Comparison of ENCODE assay signal across 8 mouse cellular contexts in genomic region chr9:105642460-105643371, GRCm38 (mm10). TPM values are rescaled to one million over a fixed set of nuclear protein-coding genes. Genes with fewer than 3 reads are reported as not detected.
DNase-seq lines count a peak whose midpoint lies in the region; ATAC-seq and TF ChIP-seq lines count a peak whose summit lies in the region.

TSS of gene Pik3r4 (plus strand) at chr9:105642978.

- peak; percentile 93 for ATAC-seq in forebrain, embryonic 12.5 days (ENCODE audit: low FRiP score)
- ATAC-seq in heart, postnatal 0 days (ENCODE audit: insufficient read depth, low read depth): peak; percentile 90
- peak; percentile 83 for ATAC-seq in liver, embryonic 16.5 days (ENCODE audit: low read depth)
- ATAC-seq in neural tube, embryonic 13.5 days (ENCODE audit: low read depth): peak; percentile 90

- no peak for TF ChIP-seq CTCF in E14TG2a.4 (conservative IDR thresholded peaks at IDR 0.05; ENCODE audit: low read length)
- TF ChIP-seq CTCF in heart, postnatal 0 days (IDR thresholded peaks at IDR 0.05; ENCODE audit: low read depth): no peak
- TF ChIP-seq CTCF in testis, adult 2 months (IDR thresholded peaks at IDR 0.05; ENCODE audit: control insufficient read depth, insufficient read depth, insufficient replicate concordance, low read depth, low read length): no peak

- H3K4me3 ChIP-seq in E14TG2a.4 (replicated peaks; ENCODE audit: low read length): peak within 1 kb of the TSS; percentile 91
- H3K4me3 ChIP-seq in forebrain, embryonic 12.5 days (replicated peaks): peak within 1 kb of the TSS; percentile 82
- H3K4me3 ChIP-seq in heart, postnatal 0 days (ENCODE audit: low read depth, low read length): peak within 1 kb of the TSS; percentile 91
- peak within 1 kb of the TSS; percentile 86 for H3K4me3 ChIP-seq in liver, embryonic 16.5 days (ENCODE audit: low read depth, low read length)
- peak within 1 kb of the TSS; percentile 65 for H3K4me3 ChIP-seq in neural tube, embryonic 13.5 days
- H3K4me3 ChIP-seq in testis, adult 2 months (ENCODE audit: control insufficient read depth, low read depth, low read length): peak within 1 kb of the TSS; percentile 96

- no peaks in the 10 kb centered on the region for H3K9me3 ChIP-seq in E14TG2a.4 (ENCODE audit: low read length)
- no peaks in the 10 kb centered on the region for H3K9me3 ChIP-seq in forebrain, embryonic 12.5 days
- no peaks in the 10 kb centered on the region for H3K9me3 ChIP-seq in heart, postnatal 0 days (replicated peaks; ENCODE audit: control insufficient read depth, low read length)
- H3K9me3 ChIP-seq in liver, embryonic 16.5 days (replicated peaks; ENCODE audit: control insufficient read depth, low read length): no peaks in the 10 kb centered on the region
- no peaks in the 10 kb centered on the region for H3K9me3 ChIP-seq in neural tube, embryonic 13.5 days

- H3K27me3 ChIP-seq in E14TG2a.4 (ENCODE audit: insufficient read depth, low read length): no peaks in the 10 kb centered on the region
- H3K27me3 ChIP-seq in forebrain, embryonic 12.5 days: no peaks in the 10 kb centered on the region
- no peaks in the 10 kb centered on the region for H3K27me3 ChIP-seq in heart, postnatal 0 days (ENCODE audit: control insufficient read depth, insufficient read depth, low read length)
- H3K27me3 ChIP-seq in liver, embryonic 16.5 days (ENCODE audit: control insufficient read depth, insufficient read depth, low read depth, low read length): no peaks in the 10 kb centered on the region
- no peaks in the 10 kb centered on the region for H3K27me3 ChIP-seq in neural tube, embryonic 13.5 days
- H3K27me3 ChIP-seq in testis, adult 2 months (ENCODE audit: control insufficient read depth, insufficient read depth, low read length): no peaks in the 10 kb centered on the region

- peak within 1 kb of the TSS; percentile 82 for H3K9ac ChIP-seq in forebrain, embryonic 12.5 days
- H3K9ac ChIP-seq in heart, postnatal 0 days (replicated peaks; ENCODE audit: low read depth, low read length): peak within 1 kb of the TSS; percentile 88
- peak within 1 kb of the TSS; percentile 82 for H3K9ac ChIP-seq in liver, embryonic 16.5 days (ENCODE audit: low read depth, low read length)
- H3K9ac ChIP-seq in neural tube, embryonic 13.5 days: peak within 1 kb of the TSS; percentile 84

- TF ChIP-seq EP300 in heart, postnatal 0 days (IDR thresholded peaks at IDR 0.05; ENCODE audit: low read depth): no peak

- H3K4me1 ChIP-seq in E14TG2a.4 (replicated peaks; ENCODE audit: low read depth, low read length): peaks cover 59% of the 10 kb centered on the region
- peaks cover 10% of the 10 kb centered on the region for H3K4me1 ChIP-seq in forebrain, embryonic 12.5 days
- H3K4me1 ChIP-seq in heart, postnatal 0 days (ENCODE audit: control insufficient read depth, insufficient read depth): peaks cover 6% of the 10 kb centered on the region; the same call in 1 of the 2 replicates
- peaks cover 3% of the 10 kb centered on the region for H3K4me1 ChIP-seq in liver, embryonic 16.5 days (ENCODE audit: control insufficient read depth, low read depth, low read length)
- peaks cover 34% of the 10 kb centered on the region for H3K4me1 ChIP-seq in neural tube, embryonic 13.5 days (replicated peaks)
- peaks cover 2% of the 10 kb centered on the region for H3K4me1 ChIP-seq in testis, adult 2 months (ENCODE audit: control insufficient read depth, insufficient read depth, low read length)

- H3K4me2 ChIP-seq in forebrain, embryonic 12.5 days: peak within 1 kb of the TSS; percentile 74
- H3K4me2 ChIP-seq in heart, postnatal 0 days (ENCODE audit: low read depth, low read length): peak within 1 kb of the TSS; percentile 93
- peak within 1 kb of the TSS; percentile 75 for H3K4me2 ChIP-seq in liver, embryonic 16.5 days (ENCODE audit: low read depth, low read length)
- peak within 1 kb of the TSS; percentile 89 for H3K4me2 ChIP-seq in neural tube, embryonic 13.5 days

- peaks cover 33% of the 10 kb centered on the region for H3K36me3 ChIP-seq in E14TG2a.4 (ENCODE audit: insufficient read depth, low read length)
- H3K36me3 ChIP-seq in forebrain, embryonic 12.5 days (replicated peaks): peaks cover 24% of the 10 kb centered on the region
- peaks cover 18% of the 10 kb centered on the region for H3K36me3 ChIP-seq in heart, postnatal 0 days (replicated peaks; ENCODE audit: control insufficient read depth, insufficient read depth, low read length)
- H3K36me3 ChIP-seq in liver, embryonic 16.5 days (ENCODE audit: control insufficient read depth, insufficient read depth): peaks cover 6% of the 10 kb centered on the region; the same call in 1 of the 2 replicates
- peaks cover 28% of the 10 kb centered on the region for H3K36me3 ChIP-seq in neural tube, embryonic 13.5 days
- no peaks in the 10 kb centered on the region; the same call in 1 of the 2 replicates for H3K36me3 ChIP-seq in testis, adult 2 months (ENCODE audit: control insufficient read depth, insufficient read depth, low read length)

- 0 out of 2 replicates have a peak within 1 kb of the TSS, but pooled peaks have one; percentile 65 for H3K27ac ChIP-seq in forebrain, embryonic 12.5 days
- H3K27ac ChIP-seq in heart, postnatal 0 days (ENCODE audit: low read depth): peak within 1 kb of the TSS; percentile 74
- 0 out of 2 replicates have a peak within 1 kb of the TSS, but pooled peaks have one; percentile 14 for H3K27ac ChIP-seq in liver, embryonic 16.5 days (ENCODE audit: low read length)
- peak within 1 kb of the TSS; percentile 73 for H3K27ac ChIP-seq in neural tube, embryonic 13.5 days (replicated peaks)
- H3K27ac ChIP-seq in testis, adult 2 months (ENCODE audit: control insufficient read depth, insufficient read depth, low read depth, low read length): peak within 1 kb of the TSS; percentile 75

- peak; percentile 95 for DNase-seq in c-Kit-positive CD71-positive TER-119-positive erythroid progenitor cells, embryonic 14.5 days (ENCODE audit: low spot score)
- peak; percentile 94 for DNase-seq in heart, postnatal 0 days (ENCODE audit: low spot score)
- DNase-seq in kidney, postnatal 4 days: peak; percentile 83 to 88

- 6% methylated on average over 37 of the region's 37 CpGs for WGBS in forebrain, embryonic 12.5 days
- 6% methylated on average over 37 of the region's 37 CpGs for WGBS in heart, postnatal 0 days
- 5% methylated on average over 37 of the region's 37 CpGs for WGBS in liver, embryonic 16.5 days (ENCODE audit: insufficient replicate concordance)
- 5% methylated on average over 37 of the region's 37 CpGs for WGBS in neural tube, embryonic 13.5 days

- TF ChIP-seq POLR2A in testis, adult 2 months (IDR thresholded peaks at IDR 0.05; ENCODE audit: control insufficient read depth, low read depth, low read length): peak; percentile 94

RNA-seq across cellular contexts. Expression of gene Pik3r4, which starts in this region (rescaled TPM):
- 25.8 and 27.4 TPM in 2 replicates for polyA plus RNA-seq in forebrain, embryonic 12.5 days (2016; fragmentation: Nextera tagmentation; extraction: Ambion mirVana)
- 20.4 and 45.3 TPM in 2 replicates for total RNA-seq in heart, postnatal 0 days (2014; rRNA removed; ENCODE audit: low replicate concordance)
- polyA plus RNA-seq in heart, postnatal 0 days (2015; fragmentation: Nextera tagmentation; extraction: Ambion mirVana): 10.2 TPM in 2 replicates
- polyA plus RNA-seq in liver, embryonic 16.5 days (2015; fragmentation: Nextera tagmentation; extraction: Ambion mirVana): 5.4 and 6.4 TPM in 2 replicates
- polyA plus RNA-seq in neural tube, embryonic 13.5 days (2015; fragmentation: Nextera tagmentation; extraction: Ambion mirVana): 19.4 and 20.7 TPM in 2 replicates
- polyA plus RNA-seq in testis, adult 2 months (2012; rRNA removed): 8.2 and 8.6 TPM in 2 replicates

Comparison
In these comparisons a context has a peak if more than half of its experiments do, and no peak if none do; other contexts are left out.
1. Peak in every context shown above with its lines: DNase-seq, ATAC-seq, H3K4me3 ChIP-seq and H3K27ac ChIP-seq.
2. H3K27ac ChIP-seq: peak in every context shown above with its lines; median percentile 75 in testis, adult 2 months; 74 in heart, postnatal 0 days; 73 in neural tube, embryonic 13.5 days; 65 in forebrain, embryonic 12.5 days; 14 in liver, embryonic 16.5 days.